Mouse (Mus musculus) gastrocnemius, postnatal 10 days (tissue): ENCODE data around the gene Comp. TPM values are rescaled to one million over a fixed set of nuclear protein-coding genes. Genes with fewer than 3 reads are reported as not detected.

Experiments
- total RNA-seq, 2 experiments: library from RNA; stranded (reverse); gene quantifications; 2 replicates each; pipeline ENCODE4 v1.2.3; 2021

Comp gene
- total RNA-seq, 2 experiments from 2014 or later = 18.4 to 20.2 TPM

Other genes starting within 250 kb of the Comp start
- 1 to 10 TPM; 6.3 to 7.1 TPM for gene Nr2c2ap, start 242.2 kb upstream of the Comp start, total RNA-seq
- gene Rfxank, start 234.4 kb upstream of the Comp start, total RNA-seq = 10 to 100 TPM in 1 of 2 experiments, 1 to 10 TPM in 1; 8.2 to 10.1 TPM
- gene Borcs8, start 234.1 kb upstream of the Comp start, total RNA-seq = 10 to 100 TPM; 17.0 to 23.9 TPM
- gene Mef2b, start 233.8 kb upstream of the Comp start, total RNA-seq = under 1 TPM; 0.35 to 0.45 TPM
- 10 to 100 TPM; 72.8 to 74.7 TPM for gene Tmem161a, start 201.2 kb upstream of the Comp start, total RNA-seq
- gene Slc25a42, start 161.3 kb upstream of the Comp start, total RNA-seq = 10 to 100 TPM; 20.6 to 28.3 TPM
- 10 to 100 TPM; 43.8 to 49.7 TPM for gene Sugp2, start 139.3 kb upstream of the Comp start, total RNA-seq
- 10 to 100 TPM; 11.9 to 12.9 TPM for gene Armc6, start 139.1 kb upstream of the Comp start, total RNA-seq
- 10 to 100 TPM; 12.3 to 19.8 TPM for gene Homer3, start 90.7 kb upstream of the Comp start, total RNA-seq
- gene Ddx49, start 71.1 kb upstream of the Comp start, total RNA-seq = 10 to 100 TPM; 28.6 to 29.5 TPM
- gene Cope, start 71.0 kb upstream of the Comp start, total RNA-seq = 100 to 1,000 TPM; 140 to 158 TPM
- 10 to 100 TPM; 20.0 to 23.6 TPM for gene Cers1, start 57.8 kb upstream of the Comp start, total RNA-seq
- gene Gdf1, start 43.7 kb upstream of the Comp start, total RNA-seq = 1 to 10 TPM; 3.9 to 5.3 TPM
- gene Upf1, start 20.3 kb upstream of the Comp start, total RNA-seq = 10 to 100 TPM; 34.2 to 37.3 TPM
- 10 to 100 TPM in 1 of 2 experiments, 1 to 10 TPM in 1; 8.9 to 12.0 TPM for gene Crtc1, start 66.0 kb downstream of the Comp start, total RNA-seq
- 1 to 10 TPM; 6.3 to 7.4 TPM for gene Klhl26, start 103.4 kb downstream of the Comp start, total RNA-seq
- gene Tmem59l, start 113.8 kb downstream of the Comp start, total RNA-seq = under 1 TPM; 0.18 to 0.26 TPM
- gene Crlf1, start 119.6 kb downstream of the Comp start, total RNA-seq = 1 to 10 TPM; 2.8 to 3.4 TPM
- gene Rex1bd, start 133.2 kb downstream of the Comp start, total RNA-seq = 100 to 1,000 TPM; 120 to 129 TPM
- 1,000 to 10,000 TPM; 1,232 to 1,261 TPM for gene Uba52, start 137.2 kb downstream of the Comp start, total RNA-seq
- 100 to 1,000 TPM; 135 to 145 TPM for gene Fkbp8, start 154.2 kb downstream of the Comp start, total RNA-seq
- gene Kxd1, start 154.4 kb downstream of the Comp start, total RNA-seq = 10 to 100 TPM; 57.8 to 61.0 TPM
- gene Ell, start 165.9 kb downstream of the Comp start, total RNA-seq = 10 to 100 TPM; 12.7 to 19.8 TPM
- 10 to 100 TPM; 30.0 to 31.6 TPM for gene Isyna1, start 220.8 kb downstream of the Comp start, total RNA-seq
- 10 to 100 TPM; 31.1 to 40.1 TPM for gene Ssbp4, start 235.3 kb downstream of the Comp start, total RNA-seq
- gene Lrrc25, start 242.6 kb downstream of the Comp start, total RNA-seq = 1 to 10 TPM; 1.2 to 3.0 TPM